Mouse (Mus musculus) monocyte, adult 2 months (primary cell): Measurements from ENCODE around the gene Dok1.

Experiments used
- DNase-seq, 2 experiments: peaks; one replicate each; pipeline ENCODE4 v3.0.0; 2022; ENCODE audit warnings: low spot score in 2 of 2, low read depth in 1 of 2

Dok1 gene

DNA sequence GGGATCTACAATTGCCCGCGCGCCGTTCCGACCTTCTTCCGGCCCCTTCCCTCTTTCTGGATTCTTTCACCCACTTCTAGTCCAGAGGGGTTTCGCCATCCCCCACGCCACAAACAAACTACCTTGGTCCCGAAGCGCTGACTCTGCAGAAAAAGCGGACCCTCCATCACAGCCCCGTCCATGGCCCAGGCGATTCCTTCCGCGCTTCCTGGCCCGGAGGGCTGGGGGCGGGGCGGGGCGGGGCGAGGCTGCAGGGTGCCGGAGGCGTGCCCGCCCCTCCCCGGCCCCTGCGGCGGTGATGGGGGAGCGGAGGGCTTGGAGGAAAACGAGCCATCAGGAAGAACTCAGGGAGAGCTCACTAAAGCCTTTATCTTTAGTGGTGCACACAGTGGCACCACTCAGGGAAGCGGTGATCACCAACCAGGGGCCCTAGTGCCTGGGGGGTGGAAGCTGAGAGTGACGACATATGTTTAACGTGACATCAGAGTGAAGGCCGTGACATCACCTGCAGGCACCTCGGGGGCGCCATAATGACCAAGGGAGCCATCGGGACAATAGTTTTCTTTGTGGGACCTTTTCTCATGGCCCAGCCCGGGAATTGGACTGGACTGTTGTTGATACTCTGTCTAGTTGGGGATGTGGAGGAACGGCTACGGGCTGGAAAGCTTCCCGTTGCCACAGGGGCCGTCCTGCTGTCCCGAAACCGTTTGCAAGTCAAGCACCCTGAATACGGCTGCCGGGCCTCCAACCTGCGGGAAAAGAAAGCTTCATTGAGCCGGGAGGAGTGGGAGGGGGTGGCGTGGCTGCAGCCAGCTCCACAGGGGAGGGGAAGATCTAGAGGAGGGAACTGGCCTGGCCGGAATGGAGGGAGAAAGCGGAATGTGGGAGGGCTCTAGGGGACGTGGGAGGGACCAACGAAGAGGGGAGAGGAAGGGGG is at the start of gene Dok1, which contains the start of gene Loxl3:
Gene Dok1 (minus strand): TSS at position 223 of the 937 bp plus-strand sequence.
Gene Loxl3 (plus strand): TSS at position 925 of the 937 bp plus-strand sequence.
- peak in 1 of 2 experiments; percentile 71 for DNase-seq

DNA sequence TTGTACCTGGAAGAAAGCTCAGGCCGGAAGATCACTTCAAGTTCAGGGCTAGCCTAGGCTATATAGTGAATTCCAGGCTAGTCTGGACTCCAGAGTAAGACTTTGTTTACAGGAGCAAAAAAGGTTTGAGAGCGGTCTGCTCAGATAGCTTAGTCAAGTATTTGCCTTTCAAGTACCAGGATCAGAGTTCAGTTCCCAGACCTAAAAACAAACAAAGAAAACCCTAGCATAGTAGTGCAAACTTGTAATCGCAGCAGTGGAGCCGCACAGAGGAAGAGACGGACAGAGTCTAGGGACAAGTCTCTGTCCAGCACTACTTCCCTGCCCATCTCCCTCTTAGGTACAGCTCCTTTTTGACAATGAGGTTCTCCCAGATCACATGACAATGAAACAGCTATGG is 46.9 kb upstream of the Dok1 start:
- DNase-seq: no peak

DNA sequence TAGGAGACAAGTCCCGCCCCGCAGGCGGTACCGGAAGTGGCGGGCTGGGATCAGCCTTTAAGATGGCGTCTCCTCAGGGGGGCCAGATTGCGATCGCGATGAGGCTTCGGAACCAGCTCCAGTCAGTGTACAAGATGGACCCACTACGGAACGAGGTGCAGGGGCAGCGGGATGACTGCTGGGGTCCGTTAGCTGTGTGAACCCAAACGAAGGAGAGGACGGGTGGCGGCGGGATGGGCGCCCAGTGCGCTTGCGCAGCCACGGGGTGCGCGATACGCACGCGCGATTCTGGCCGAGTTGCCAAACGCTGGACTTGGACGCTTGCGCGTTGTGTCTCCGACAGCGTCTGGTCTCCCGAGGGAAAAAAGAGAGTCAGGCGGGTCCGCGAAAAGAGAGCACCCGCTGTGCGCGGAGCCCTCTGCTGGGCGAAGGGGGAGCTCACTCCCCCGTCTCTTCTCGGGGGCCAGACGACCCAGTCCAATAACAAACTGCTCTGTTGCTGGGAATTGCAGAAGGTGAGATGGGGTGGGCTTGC is 45.1 kb upstream of the Dok1 start:
- peak; percentile 96 to 98 for DNase-seq

DNA sequence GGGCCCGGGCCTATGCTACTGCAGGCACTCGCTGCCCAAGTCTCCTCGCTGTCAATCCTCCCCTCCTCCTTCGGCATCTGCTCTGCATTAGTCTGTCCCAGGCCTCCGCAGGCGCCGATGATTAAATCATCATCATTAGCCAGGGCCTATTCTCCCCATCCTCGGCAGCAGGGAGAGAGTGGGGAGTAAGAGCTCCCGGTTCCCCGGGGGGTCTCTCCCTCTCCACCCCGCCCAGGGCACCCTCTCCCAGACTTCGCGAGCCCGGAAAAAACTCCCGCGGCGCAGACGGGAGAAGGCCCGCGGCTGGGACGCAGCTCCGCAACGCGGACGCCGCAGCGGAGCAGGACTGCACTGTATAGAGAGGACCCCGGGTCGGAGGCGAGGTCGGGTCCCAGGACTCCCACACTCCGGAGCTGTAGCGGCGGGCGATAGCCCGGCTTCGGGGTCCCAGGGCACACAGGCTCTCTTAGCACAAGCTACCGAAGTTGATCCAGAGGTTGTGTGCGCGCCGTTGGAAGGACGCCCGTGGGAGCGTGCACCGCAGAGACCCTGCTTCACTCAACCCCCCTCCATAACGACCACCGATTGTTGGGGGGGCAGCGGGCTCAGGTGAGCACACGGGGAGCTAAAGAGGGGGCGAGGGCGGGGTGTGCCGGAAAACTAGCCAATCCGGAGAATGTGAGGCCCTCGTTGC is 44.5 kb upstream of the Dok1 start, which contains the start of gene Pcgf1:
Gene Pcgf1 (plus strand): TSS at position 240 of the 694 bp plus-strand sequence.
- no peak for DNase-seq

DNA sequence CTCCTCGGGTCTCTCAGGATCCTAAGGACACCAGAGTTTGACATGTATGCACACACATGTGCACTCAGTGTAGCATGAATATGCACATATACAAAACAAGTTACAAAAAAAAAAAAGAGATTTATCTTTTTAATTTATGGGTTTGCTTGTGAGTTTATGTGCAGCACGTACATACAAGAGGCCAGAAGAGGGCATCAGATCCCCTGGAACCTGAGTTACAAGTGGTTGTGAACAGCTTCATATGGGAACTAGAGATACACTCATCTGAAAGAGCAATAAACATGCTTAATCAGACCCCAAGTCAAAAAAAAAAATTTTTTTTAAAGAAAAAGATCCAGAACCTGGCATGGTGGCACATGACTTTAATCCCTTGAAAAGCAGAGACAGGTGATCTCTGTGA is 41.7 kb upstream of the Dok1 start:
- DNase-seq: no peak

DNA sequence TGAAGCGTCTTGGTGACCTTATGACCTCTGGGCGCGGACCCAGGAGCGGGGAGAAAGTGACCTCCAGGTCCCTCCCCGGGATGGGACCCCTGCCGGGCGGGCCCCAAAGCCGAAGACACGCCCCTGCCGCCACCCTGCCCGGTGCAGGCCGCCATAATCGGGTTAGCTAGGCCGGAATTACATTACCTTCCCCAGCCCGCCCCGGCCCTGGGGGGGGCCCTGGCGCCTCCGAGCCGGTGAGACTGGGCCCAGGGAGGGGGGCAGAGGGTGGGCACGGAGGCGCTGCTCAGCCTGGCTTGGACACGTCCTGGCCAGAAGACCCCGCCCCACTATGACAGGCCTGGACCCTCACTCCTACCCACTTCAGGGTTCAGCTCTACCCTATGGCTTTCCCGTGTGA is 37.9 kb upstream of the Dok1 start:
- DNase-seq: no peak

DNA sequence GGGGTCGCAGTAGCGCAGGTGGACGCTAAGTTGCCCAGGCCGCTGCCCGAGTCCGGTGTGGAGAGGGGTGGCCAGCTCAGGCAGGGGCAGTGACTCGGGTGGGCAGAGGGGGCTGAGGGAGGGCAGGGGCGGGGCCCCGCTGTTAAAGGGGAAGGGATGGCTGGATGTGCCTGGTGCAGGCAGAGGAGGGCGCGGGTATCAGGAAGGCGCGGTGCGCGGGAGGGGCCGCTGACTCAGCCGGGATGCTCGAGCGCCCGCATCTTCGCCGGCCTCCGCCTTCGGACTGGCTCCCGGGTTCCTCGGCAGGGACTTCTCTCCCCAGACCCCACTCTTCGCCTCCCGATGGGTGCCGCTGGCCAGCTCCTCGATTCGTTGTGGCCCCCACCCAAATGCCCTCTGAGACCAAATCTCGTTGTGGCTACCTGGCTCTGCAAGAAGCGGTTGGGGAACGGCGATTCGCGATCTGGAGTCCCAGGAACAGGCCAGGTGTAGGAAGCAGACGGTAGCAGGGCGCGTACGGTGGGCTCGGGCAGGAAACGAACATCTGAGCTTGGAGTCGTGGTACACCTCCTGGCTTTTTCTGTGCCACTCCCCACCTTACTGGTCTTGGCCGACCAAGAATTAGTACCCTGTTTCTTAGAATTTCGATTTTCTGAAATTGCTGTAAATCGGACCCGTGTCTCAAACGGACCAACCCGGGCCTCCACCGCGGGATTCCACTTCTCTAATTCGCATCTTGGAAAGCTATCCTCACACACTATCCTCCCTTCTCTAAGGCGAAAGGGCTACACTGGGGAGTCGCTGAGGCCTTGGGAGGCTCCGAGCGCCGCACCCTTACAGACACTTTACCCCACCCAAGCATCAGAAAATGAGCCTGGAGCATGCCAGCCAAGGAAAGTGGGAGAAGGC is 37.3 kb upstream of the Dok1 start:
- DNase-seq: peak in 1 of 2 experiments; percentile 17

DNA sequence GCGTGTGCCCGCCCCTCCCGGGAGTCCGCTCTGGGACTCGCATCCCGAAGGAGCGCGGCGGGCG is 36.8 kb upstream of the Dok1 start, which contains the start of gene Tlx2:
Gene Tlx2 (minus strand): TSS at position 47 of the 64 bp plus-strand sequence.
- DNase-seq: no peak

DNA sequence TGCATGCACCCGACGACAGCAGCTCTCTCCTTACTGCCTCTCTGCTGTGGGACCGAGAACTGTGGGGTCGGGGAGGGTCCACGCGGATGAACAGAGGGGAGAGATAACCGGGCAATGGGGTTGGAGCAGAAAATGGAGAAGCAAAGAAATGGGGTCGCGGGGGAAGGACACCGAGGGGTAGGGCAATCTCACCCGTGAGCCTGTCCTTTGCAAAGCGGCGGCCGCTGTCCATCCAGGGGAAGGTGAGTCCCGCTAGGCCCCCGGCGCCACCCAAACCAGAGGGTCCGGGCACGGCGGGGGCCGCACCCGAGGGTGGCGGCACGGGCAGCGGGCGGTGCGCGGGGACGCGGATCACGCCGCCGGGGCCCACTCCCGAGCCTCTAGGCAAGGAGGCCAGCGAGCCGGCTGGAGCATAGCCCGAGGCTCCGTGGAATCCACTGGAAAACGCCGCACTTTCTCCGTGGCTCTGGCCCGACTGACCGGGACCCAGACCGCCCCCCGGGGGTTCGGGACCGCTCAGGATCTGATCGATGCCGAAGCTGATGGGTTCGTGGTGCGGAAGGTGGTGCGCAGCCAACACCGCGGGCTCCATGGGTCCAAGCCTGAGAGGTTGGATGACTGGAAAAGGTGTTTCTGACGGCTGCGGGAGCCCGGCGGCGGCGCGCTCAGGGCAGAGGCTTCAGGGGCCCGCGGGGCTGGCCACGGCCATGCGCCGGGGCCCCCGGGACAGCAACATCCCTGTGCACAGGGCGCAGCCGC is 36.4 kb upstream of the Dok1 start:
- DNase-seq: no peak

DNA sequence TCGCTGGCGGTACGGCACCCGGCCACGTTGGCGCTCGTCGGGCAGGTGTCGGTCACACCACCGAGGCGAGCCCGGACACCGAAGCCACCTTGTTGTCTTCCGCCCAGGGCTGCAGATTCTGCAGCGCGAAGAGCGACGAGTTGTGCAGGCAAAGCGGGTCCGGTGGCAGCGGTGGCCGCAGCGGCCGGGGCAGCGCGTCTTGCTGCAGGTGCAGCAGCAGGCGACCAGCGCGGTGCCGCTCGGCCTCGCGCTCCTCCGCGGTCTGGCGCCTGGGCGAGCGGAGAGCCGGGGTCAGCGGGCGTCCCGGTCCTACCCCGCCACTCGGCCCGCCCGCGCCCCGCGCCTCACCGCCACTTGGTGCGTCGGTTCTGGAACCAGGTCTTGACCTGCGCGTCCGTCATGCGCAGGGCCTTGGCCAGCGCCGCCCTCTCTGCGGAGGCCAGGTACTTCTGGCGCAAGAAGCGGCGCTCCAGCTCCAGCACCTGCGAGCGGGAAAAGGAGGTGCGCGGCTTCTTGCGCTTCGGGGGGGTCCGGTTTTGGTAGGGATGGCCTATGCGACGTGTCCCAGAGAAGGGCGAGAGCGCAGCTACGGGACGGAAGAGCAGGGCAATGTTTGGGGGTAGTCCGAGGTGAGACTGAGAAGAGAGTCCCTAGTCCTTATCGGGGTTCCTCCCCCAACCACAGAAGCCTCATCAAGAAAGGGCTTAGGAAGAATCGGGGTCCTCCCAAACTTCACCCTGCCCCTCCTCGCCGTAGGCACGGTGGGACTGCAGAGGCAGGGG is 35.6 kb upstream of the Dok1 start:
- DNase-seq: no peak

DNA sequence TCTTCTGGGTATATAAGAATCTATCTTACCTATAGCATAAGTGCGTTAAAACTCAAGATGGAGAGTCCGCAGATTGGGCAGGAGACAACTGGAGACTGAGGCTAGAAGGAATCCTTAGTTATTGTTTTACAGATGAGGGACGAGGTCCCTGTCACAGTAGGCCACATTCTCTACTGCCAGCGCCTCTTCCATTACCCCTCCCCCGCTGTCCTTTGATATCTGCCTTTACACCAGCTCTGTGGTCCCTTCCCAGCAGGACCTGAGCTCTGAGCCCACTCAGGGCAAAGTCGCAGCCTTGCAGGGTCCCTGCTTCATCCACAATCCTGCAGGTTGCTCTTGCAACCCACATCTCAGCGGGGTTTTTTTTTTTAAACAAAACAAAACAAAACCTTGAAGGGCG is 35.0 kb upstream of the Dok1 start:
- DNase-seq: no peak

DNA sequence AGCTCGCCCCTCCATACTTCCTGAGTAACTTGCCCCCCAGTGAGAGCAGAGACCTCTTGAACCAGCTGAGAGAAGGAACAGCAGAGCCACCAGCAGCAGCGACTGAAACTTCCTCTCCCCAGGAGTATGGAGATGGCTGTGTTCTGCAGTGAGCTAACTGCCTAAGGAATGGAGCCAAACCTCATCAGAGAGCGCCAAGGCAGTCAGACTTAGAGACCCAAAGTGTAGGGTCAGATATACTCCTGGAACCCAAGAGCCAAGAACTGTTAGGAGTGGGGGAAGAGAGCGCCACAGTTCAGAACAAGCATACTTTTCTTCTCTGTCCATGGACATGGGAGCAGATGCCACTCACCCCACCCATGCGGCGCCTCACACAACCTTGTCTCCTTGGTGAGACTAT is 33.2 kb upstream of the Dok1 start:
- no peak for DNase-seq

DNA sequence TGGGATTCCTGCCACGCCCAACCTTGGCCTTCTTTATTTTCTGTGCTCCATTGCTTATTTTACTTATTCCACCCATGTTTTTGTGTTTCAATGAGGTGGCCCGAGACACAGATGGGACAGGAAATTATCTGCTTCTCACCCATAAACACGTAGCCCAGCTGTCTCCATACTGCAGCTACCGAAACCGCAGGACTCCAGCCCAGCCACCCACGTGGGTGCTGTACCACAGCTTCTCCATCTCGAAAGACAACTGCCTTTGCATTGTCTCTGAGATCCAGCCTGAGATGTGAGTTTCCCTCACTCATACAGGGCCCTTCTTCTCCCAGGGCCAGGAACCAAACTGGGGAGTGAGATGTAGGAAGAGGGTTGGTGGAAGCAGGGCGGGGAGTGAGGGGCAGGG is 32.7 kb upstream of the Dok1 start:
- DNase-seq: no peak

DNA sequence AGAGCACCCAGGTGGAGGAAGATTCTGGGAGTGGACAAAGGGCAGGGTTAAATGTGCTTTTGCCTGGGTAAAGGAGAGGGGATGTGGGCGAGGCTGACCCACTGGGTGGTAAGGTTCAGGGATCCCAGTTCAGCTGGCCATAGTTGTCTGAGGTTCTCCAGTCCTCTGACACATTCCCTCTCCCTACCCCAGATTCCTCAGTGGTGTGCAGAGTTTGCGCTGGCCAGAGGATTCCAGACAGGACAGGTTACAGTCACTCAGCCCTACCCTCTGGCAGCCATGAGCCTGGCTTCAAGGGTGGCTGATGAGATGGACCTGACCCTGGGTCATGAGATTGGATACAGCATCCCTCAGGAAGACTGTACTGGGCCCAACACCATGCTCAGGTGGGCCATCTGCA is 25.5 kb upstream of the Dok1 start:
- no peak for DNase-seq

DNA sequence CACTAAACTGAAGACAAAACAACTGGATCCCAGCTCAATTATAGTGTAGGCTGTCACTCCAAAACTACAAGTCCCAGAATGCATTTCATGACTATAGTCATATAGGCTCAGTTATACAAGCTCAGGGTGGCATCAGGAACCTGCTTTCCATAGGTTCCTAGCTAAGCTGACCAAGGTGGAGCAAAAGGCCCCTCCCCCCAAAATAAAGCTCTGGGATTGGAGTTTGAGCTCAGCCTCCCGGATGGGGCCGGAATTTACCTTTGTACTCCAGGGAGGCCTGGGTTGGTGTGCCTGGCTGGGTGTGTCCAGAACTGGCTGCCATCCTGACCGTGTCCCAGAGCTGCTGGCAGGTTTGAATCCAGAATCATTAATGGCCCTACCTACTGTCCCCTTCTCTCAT is 24.5 kb upstream of the Dok1 start, which contains the start of gene Dqx1:
Gene Dqx1 (plus strand): TSS at position 55 of the 400 bp plus-strand sequence.
- DNase-seq: no peak

DNA sequence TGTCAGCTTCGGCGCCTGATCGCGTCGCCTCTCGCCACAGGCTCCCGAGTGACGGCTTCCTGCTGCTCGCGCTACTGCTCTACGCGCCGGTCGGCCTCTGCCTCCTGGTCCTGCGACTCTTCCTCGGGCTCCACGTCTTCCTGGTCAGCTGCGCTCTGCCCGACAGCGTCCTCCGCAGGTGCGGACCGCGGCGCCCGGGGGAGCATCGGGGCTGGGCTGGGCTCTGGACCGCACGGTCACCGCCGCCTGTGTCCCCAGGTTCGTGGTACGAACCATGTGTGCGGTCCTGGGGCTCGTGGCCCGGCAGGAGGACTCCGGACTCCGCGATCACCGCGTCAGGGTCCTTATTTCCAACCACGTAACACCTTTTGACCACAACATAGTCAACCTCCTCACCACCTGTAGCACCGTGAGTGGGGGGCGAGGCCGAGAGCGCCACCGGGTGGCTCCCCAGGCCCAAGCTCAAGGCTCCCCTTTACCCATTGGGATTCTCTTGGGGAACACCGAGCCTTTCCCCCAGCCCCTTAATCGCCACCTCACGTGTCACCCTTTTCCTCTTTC is 21.7 kb upstream of the Dok1 start, which contains the start of gene Htra2:
Gene Htra2 (minus strand): TSS at position 403 of the 561 bp plus-strand sequence.
- no peak for DNase-seq

DNA sequence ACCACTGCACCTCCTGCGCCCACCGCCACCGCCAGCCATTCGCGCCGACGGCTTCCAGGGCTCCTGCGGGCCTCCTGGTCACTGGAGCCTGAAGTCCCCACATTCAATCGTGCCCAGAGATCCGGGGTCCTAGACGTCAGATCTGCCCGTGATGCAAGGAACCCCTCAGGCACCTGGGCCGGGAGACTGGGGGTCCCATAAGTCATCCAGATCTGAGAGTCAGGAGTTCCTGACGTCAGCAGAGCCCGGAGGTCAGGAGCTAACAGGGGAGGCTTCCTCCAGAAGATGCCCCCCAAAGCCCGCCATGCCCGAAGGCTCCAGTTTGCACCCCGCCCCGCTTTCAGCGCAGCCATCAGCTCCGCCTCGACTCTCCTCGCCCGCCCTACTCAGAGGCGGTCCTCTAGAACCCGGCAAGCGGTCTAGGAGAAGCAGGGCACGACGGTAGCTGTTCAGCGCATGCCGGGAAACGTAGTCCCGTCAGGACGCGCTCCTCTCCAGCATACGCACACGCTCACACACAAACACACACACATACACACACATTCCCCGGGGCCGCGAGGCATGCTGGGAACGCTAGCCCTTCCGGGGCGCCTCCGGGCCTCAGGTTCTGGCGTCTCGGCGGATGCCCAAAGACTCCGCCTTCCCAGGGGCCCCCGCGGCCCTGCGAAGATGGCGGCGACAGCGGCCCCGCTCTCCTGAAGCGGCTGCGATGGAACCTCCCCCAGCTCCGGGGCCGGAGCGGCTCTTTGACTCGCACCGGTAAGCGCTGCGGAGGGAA is 21.0 kb upstream of the Dok1 start, which contains the start of gene Aup1:
Gene Aup1 (plus strand): TSS at position 448 of the 778 bp plus-strand sequence.
- DNase-seq: peak; percentile 90 to 94

DNA sequence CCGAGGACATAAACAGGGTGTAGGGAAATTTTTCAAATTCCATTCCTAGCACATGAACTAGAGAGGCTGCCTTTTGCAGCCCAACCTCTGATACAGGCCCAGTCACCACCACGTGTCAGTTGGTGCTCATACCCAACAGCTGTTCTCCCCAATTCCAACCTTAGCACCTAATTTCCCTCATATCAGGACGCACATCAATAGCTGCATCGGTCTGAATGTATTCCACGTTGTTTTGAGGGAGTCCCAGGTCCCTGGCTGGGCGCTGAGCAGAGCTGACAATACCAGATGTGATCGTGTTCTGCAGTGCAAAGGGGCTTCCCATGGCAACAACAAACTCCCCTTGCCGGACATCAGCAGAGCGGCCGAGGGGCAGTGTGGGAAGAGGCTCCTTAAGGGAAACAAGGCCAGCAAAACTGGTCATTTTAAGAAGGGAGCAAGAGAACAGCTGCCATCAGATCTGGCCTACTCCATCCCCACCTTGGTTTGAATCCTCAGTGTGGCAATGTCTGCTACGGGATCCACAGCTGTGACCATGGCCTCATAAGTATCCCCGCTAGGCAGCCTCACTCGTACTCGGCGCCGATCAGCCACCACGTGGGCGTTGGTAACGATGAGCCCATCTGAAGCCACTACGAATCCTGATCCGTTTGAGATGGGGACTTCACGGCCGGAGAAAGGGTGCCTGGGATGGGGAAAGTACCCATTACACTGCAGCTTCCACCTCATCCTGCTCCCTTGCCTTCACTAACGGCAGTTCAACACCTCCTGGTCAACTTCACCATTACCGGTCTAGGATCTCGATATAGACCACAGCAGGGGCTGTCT is 20.1 kb upstream of the Dok1 start:
- DNase-seq: peak in 1 of 2 experiments; percentile 22
